Mouse (Mus musculus) neutrophil, adult 59 days (primary cell): ENCODE measurements around the gene Lnx2. TPM values are rescaled to one million over a fixed set of nuclear protein-coding genes. Genes with fewer than 3 reads are reported as not detected.

Experiments
- total RNA-seq, 2 experiments: library from RNA; stranded (reverse); gene quantifications; 1 replicate in 1 of 2; 2 replicates in 1 of 2; pipeline ENCODE4 v1.2.4; 2023

The Lnx2 gene
- 1 to 10 TPM; 4.3 to 4.7 TPM for total RNA-seq

DNA sequence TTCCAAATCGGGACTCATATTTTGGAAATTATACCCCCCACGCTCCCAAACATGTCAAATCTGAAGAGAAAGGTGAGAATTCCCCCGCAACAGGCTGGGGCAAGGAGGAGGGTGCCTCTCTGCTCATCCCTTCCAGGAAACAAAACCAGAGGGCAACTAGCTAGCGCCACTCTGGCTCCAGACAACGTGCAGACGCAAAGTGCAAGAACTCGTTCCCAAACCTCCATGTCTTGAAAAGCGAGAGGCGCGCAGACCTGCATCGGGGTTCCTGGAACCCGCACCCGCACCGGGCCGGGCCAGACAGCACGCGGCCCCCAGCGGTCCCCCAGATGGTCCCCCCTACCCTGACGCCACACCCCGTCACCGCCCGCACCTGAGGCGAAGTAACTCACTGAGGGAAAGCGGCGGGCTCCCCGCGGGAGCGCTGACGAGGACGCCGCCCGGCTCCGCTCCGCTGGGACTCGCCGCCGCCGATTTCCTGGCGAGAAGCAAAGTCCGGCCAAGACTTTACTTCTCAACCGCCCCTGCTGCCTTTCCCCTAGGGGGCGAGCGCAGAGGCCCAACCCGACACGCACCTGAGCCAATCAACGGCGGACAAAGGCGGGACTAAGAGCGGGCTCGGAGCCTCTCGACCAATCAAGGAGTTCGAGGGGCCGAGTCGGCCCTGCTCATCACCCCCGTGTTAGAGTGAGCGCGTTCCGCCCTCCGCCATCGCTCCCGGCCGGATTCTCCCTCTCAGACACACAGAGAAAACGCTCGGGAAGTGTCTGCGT, at the start of gene Lnx2:
Gene Lnx2 (minus strand): TSS at position 561 of the 773 bp plus-strand sequence.

GRCm38 (mm10) chr5:147076799-147077165, 396 bp upstream of the Lnx2 start, which contains the start of gene Polr1d:
TSS of gene Polr1d (plus strand) at chr5:147077050.

Other genes starting within 250 kb of the Lnx2 start
- 100 to 1,000 TPM; 177 to 214 TPM for gene Rpl21, start 243.7 kb downstream of the Lnx2 start, total RNA-seq
- gene Rasl11a, start 231.5 kb downstream of the Lnx2 start, total RNA-seq = not detected
- 10 to 100 TPM; 15.8 to 18.8 TPM for gene Gtf3a, start 127.9 kb downstream of the Lnx2 start, total RNA-seq
- gene Mtif3, start 112.8 kb downstream of the Lnx2 start, total RNA-seq = 1 to 10 TPM; 7.0 to 8.5 TPM
- gene Polr1d, start 464 bp upstream of the Lnx2 start, total RNA-seq = 10 to 100 TPM; 60.7 to 62.1 TPM
- gene Gsx1, start 112.1 kb upstream of the Lnx2 start, total RNA-seq = not detected
- not detected for gene Pdx1, start 193.4 kb upstream of the Lnx2 start, total RNA-seq
- not detected for gene Cdx2, start 230.7 kb upstream of the Lnx2 start, total RNA-seq
- not detected for gene Urad, start 245.9 kb upstream of the Lnx2 start, total RNA-seq